Mouse (Mus musculus): ENCODE data around the gene Vwa5b2. TPM values are rescaled to one million over a fixed set of nuclear protein-coding genes. Genes with fewer than 3 reads are reported as not detected.

Gene Vwa5b2
- polyA plus RNA-seq, 2 experiments: 0.18 to 0.23 TPM

GRCm38 (mm10) chr16:20628871-20629391 lies 39.7 kb downstream of the Vwa5b2 start:
- H3K9me3 ChIP-seq (ENCODE audit: control insufficient read depth, low read length): no peaks in the 10 kb centered on the region
- DNase-seq (ENCODE audit: low read depth in 3 of 3, low spot score in 3 of 3) (no peak), ATAC-seq (ENCODE audit: insufficient read depth) (no peak)
- no peaks in the 10 kb centered on the region for H3K4me1 ChIP-seq (replicated peaks; ENCODE audit: control insufficient read depth in 2 of 2, insufficient read depth in 2 of 2, low read length in 1 of 2)
- H3K27me3 ChIP-seq (ENCODE audit: control insufficient read depth, insufficient read depth, low read length): peaks cover 27% of the 10 kb centered on the region
- no peak for TF ChIP-seq EP300 (IDR thresholded peaks at IDR 0.05; ENCODE audit: low read depth)
- no peak for TF ChIP-seq CTCF (IDR thresholded peaks at IDR 0.05; ENCODE audit: low read depth)
- WGBS (ENCODE audit: insufficient replicate concordance): 56% methylated on average over 11 of the region's 11 CpGs
- no peak overlapping the region for H3K4me2 ChIP-seq (ENCODE audit: low read depth)
- no peak overlapping the region for H3K9ac ChIP-seq (replicated peaks)
- no peaks in the 10 kb centered on the region for H3K36me3 ChIP-seq (replicated peaks; ENCODE audit: control insufficient read depth, insufficient read depth, low read depth)
- H3K27ac ChIP-seq: no peak overlapping the region
- no peak overlapping the region for H3K4me3 ChIP-seq (ENCODE audit: insufficient read depth in 1 of 2, low read depth in 2 of 2, low read length in 2 of 2)

GRCm38 (mm10) chr16:20629731-20630634 lies 40.7 kb downstream of the Vwa5b2 start, which contains the start of gene Ece2:
Gene Ece2 (plus strand): TSS chr16:20629828.
- Histone ChIP-seq H3K27ac (no peak within 1 kb of the TSS), H3K9ac (replicated peaks) (no peak within 1 kb of the TSS), H3K9me3 (ENCODE audit: control insufficient read depth, low read length) (no peaks in the 10 kb centered on the region), H3K4me3 (ENCODE audit: insufficient read depth in 1 of 2, low read depth in 2 of 2, low read length in 2 of 2) (peak within 1 kb of the TSS in 1 of 2 experiments; percentile 41; a peak in 2 of 4 replicates), H3K4me2 (ENCODE audit: low read depth) (peak within 1 kb of the TSS; percentile 53), H3K27me3 (ENCODE audit: control insufficient read depth, insufficient read depth, low read length) (peaks cover 27% of the 10 kb centered on the region), H3K4me1 (replicated peaks; ENCODE audit: control insufficient read depth in 2 of 2, insufficient read depth in 2 of 2, low read length in 1 of 2) (no peaks in the 10 kb centered on the region), H3K36me3 (replicated peaks; ENCODE audit: control insufficient read depth, insufficient read depth, low read depth) (no peaks in the 10 kb centered on the region)
- 12% methylated on average over 54 of the region's 54 CpGs for WGBS (ENCODE audit: insufficient replicate concordance)
- ATAC-seq (ENCODE audit: insufficient read depth) (no peak), DNase-seq (ENCODE audit: low read depth in 3 of 3, low spot score in 3 of 3) (no peak)
- TF ChIP-seq EP300 (IDR thresholded peaks at IDR 0.05; ENCODE audit: low read depth) (no peak), CTCF (IDR thresholded peaks at IDR 0.05; ENCODE audit: low read depth) (no peak)

GRCm38 (mm10) chr16:20637410-20637809 lies 48.1 kb downstream of the Vwa5b2 start:
- Histone ChIP-seq H3K27me3 (ENCODE audit: control insufficient read depth, insufficient read depth, low read length) (no peaks in the 10 kb centered on the region), H3K36me3 (replicated peaks; ENCODE audit: control insufficient read depth, insufficient read depth, low read depth) (no peaks in the 10 kb centered on the region), H3K9me3 (ENCODE audit: control insufficient read depth, low read length) (no peaks in the 10 kb centered on the region), H3K4me1 (replicated peaks; ENCODE audit: control insufficient read depth in 2 of 2, insufficient read depth in 2 of 2, low read length in 1 of 2) (no peaks in the 10 kb centered on the region), H3K27ac (no peak overlapping the region), H3K9ac (replicated peaks) (no peak overlapping the region), H3K4me2 (ENCODE audit: low read depth) (no peak overlapping the region), H3K4me3 (ENCODE audit: insufficient read depth in 1 of 2, low read depth in 2 of 2, low read length in 2 of 2) (no peak overlapping the region)
- ATAC-seq (ENCODE audit: insufficient read depth) (no peak), DNase-seq (ENCODE audit: low read depth in 3 of 3, low spot score in 3 of 3) (no peak)
- 56% methylated on average over 8 of the region's 8 CpGs for WGBS (ENCODE audit: insufficient replicate concordance)
- TF ChIP-seq EP300 (IDR thresholded peaks at IDR 0.05; ENCODE audit: low read depth) (no peak), CTCF (IDR thresholded peaks at IDR 0.05; ENCODE audit: low read depth) (no peak)

- H3K4me3 ChIP-seq (ENCODE audit: insufficient read depth in 1 of 2, low read depth in 2 of 2, low read length in 2 of 2): no peak overlapping the region
- DNase-seq (ENCODE audit: low read depth in 3 of 3, low spot score in 3 of 3): no peak
- no peaks in the 10 kb centered on the region for H3K36me3 ChIP-seq (replicated peaks; ENCODE audit: control insufficient read depth, insufficient read depth, low read depth)
- TF ChIP-seq CTCF (IDR thresholded peaks at IDR 0.05; ENCODE audit: low read depth) (no peak), EP300 (IDR thresholded peaks at IDR 0.05; ENCODE audit: low read depth) (no peak)
- no peak overlapping the region for H3K9ac ChIP-seq (replicated peaks)
- H3K9me3 ChIP-seq (ENCODE audit: control insufficient read depth, low read length): no peaks in the 10 kb centered on the region
- no peak overlapping the region for H3K27ac ChIP-seq
- ATAC-seq (ENCODE audit: insufficient read depth): no peak
- H3K4me2 ChIP-seq (ENCODE audit: low read depth): no peak overlapping the region
- 74% methylated on average over 8 of the region's 8 CpGs for WGBS (ENCODE audit: insufficient replicate concordance)
- no peaks in the 10 kb centered on the region for H3K27me3 ChIP-seq (ENCODE audit: control insufficient read depth, insufficient read depth, low read length)
- no peaks in the 10 kb centered on the region for H3K4me1 ChIP-seq (replicated peaks; ENCODE audit: control insufficient read depth in 2 of 2, insufficient read depth in 2 of 2, low read length in 1 of 2)
Observed at GRCm38 (mm10) chr16:20638367-20638766, 49.1 kb downstream of the Vwa5b2 start.

- H3K4me3 ChIP-seq (ENCODE audit: insufficient read depth in 1 of 2, low read depth in 2 of 2, low read length in 2 of 2): no peak overlapping the region
- no peaks in the 10 kb centered on the region for H3K36me3 ChIP-seq (replicated peaks; ENCODE audit: control insufficient read depth, insufficient read depth, low read depth)
- ATAC-seq (ENCODE audit: insufficient read depth) (no peak), DNase-seq (ENCODE audit: low read depth in 3 of 3, low spot score in 3 of 3) (no peak)
- H3K4me2 ChIP-seq (ENCODE audit: low read depth): no peak overlapping the region
- under 1% methylated on average over 8 of the region's 8 CpGs for WGBS (ENCODE audit: insufficient replicate concordance)
- H3K27me3 ChIP-seq (ENCODE audit: control insufficient read depth, insufficient read depth, low read length): no peaks in the 10 kb centered on the region
- no peaks in the 10 kb centered on the region for H3K9me3 ChIP-seq (ENCODE audit: control insufficient read depth, low read length)
- H3K4me1 ChIP-seq (replicated peaks; ENCODE audit: control insufficient read depth in 2 of 2, insufficient read depth in 2 of 2, low read length in 1 of 2): no peaks in the 10 kb centered on the region
- H3K27ac ChIP-seq: no peak overlapping the region
- TF ChIP-seq CTCF (IDR thresholded peaks at IDR 0.05; ENCODE audit: low read depth) (peak; percentile 87), EP300 (IDR thresholded peaks at IDR 0.05; ENCODE audit: low read depth) (no peak)
- H3K9ac ChIP-seq (replicated peaks): no peak overlapping the region
Observed at GRCm38 (mm10) chr16:20642161-20642560, 52.9 kb downstream of the Vwa5b2 start.

Measured in liver, embryonic 14.5 days (tissue).